Mouse (Mus musculus) lung, embryonic 14.5 days (tissue): ENCODE measurements at regions not wholly inside any gene's neighbourhood (a gene's known extent, or its start where the extent isn't known, plus 50 kb on each side); places are given as distances from the start of the nearest gene placed in this dataset.

Experiments
- ATAC-seq: fragments of 200-750 bp; cut with Nextera tagmentation; 2 replicates; pipeline ENCODE4 v1.8.0; 2017; ENCODE audit warnings: mild to moderate bottlenecking, moderate TSS enrichment, moderate library complexity; ENCODE audit not compliant: insufficient read depth
- DNase-seq: peaks from one replicate; pipeline ENCODE4 v3.0.0-alpha.2; 2015
- H3K27ac ChIP-seq: fragments of 300-500 bp; sonication (generic); 2 replicates; pipeline ENCODE4 v1.5.1; 2014; ENCODE audit warnings: low read depth, mild to moderate bottlenecking, moderate library complexity
- H3K27me3 ChIP-seq: fragments of 300-500 bp; sonication (generic); 2 replicates; pipeline ENCODE4 v1.6.1; 2014; ENCODE audit warnings: low read length, control low read depth; ENCODE audit not compliant: insufficient read depth
- H3K36me3 ChIP-seq: fragments of 300-500 bp; sonication (generic); 2 replicates; pipeline ENCODE4 v1.6.1; 2014; ENCODE audit warnings: control low read depth; ENCODE audit not compliant: insufficient read depth
- H3K4me1 ChIP-seq: fragments of 300-500 bp; sonication (generic); 2 replicates; pipeline ENCODE4 v1.6.1; 2014; ENCODE audit warnings: antibody characterized with exemption, control low read depth; ENCODE audit not compliant: insufficient read depth
- H3K4me2 ChIP-seq: fragments of 300-500 bp; sonication (generic); 2 replicates; pipeline ENCODE4 v1.6.1; 2014; ENCODE audit warnings: mild to moderate bottlenecking
- H3K4me3 ChIP-seq: fragments of 300-500 bp; sonication (generic); 2 replicates; pipeline ENCODE4 v1.5.1; 2014; ENCODE audit warnings: low read depth, low read length
- H3K9ac ChIP-seq: fragments of 300-500 bp; sonication (generic); 2 replicates; pipeline ENCODE4 v1.6.1; 2014
- H3K9me3 ChIP-seq: fragments of 300-500 bp; sonication (generic); 2 replicates; pipeline ENCODE4 v1.6.1; 2016; ENCODE audit warnings: low read depth, low read length, control low read depth
- CTCF ChIP-seq: IDR thresholded peaks from 2 replicates; pipeline ENCODE4 v1.5.1; 2016; ENCODE audit warnings: antibody characterized with exemption, low read depth
- WGBS: fragments of 180-500 bp; shearing (Covaris S2); extraction: QIAGEN DNeasy Blood & Tissue Kit; methylation state at CpG from one replicate; pipeline ENCODE4 v1.1.7; 2014; 5-methylcytosine and 5-hydroxymethylcytosine counted together

GRCm38 (mm10) chr8:48964929-48965328 lies 121.2 kb upstream of the Tenm3 start:
- DNase-seq (peak; percentile 15), ATAC-seq (no peak)
- Histone ChIP-seq H3K4me3 (no peak overlapping the region), H3K27ac (no peak overlapping the region), H3K9me3 (no peaks in the 10 kb centered on the region), H3K4me2 (no peak overlapping the region), H3K4me1 (no peaks in the 10 kb centered on the region), H3K36me3 (no peaks in the 10 kb centered on the region), H3K9ac (no peak overlapping the region), H3K27me3 (no peaks in the 10 kb centered on the region)
- 80% methylated on average over 1 of the region's 1 CpGs for WGBS
- TF ChIP-seq CTCF: peak; percentile 18; the same call in 1 of the 2 replicates

GRCm38 (mm10) chr8:48957614-48958013 lies 113.9 kb upstream of the Tenm3 start:
- DNase-seq: no peak
- no peak overlapping the region for H3K27ac ChIP-seq
- H3K36me3 ChIP-seq: no peaks in the 10 kb centered on the region
- TF ChIP-seq CTCF: no peak
- no peak for ATAC-seq
- no peak overlapping the region for H3K4me3 ChIP-seq
- H3K9me3 ChIP-seq: no peaks in the 10 kb centered on the region
- no peak overlapping the region for H3K9ac ChIP-seq
- H3K4me2 ChIP-seq: no peak overlapping the region
- no peaks in the 10 kb centered on the region for H3K4me1 ChIP-seq
- WGBS: 77% methylated on average over 5 of the region's 5 CpGs
- H3K27me3 ChIP-seq: no peaks in the 10 kb centered on the region

GRCm38 (mm10) chr8:48951412-48951811 lies 107.7 kb upstream of the Tenm3 start:
- no peak overlapping the region for H3K4me3 ChIP-seq
- ATAC-seq (no peak), DNase-seq (no peak)
- 86% methylated on average over 10 of the region's 10 CpGs for WGBS
- H3K4me1 ChIP-seq: no peaks in the 10 kb centered on the region
- no peak overlapping the region for H3K9ac ChIP-seq
- H3K27ac ChIP-seq: no peak overlapping the region
- no peaks in the 10 kb centered on the region for H3K9me3 ChIP-seq
- H3K27me3 ChIP-seq: no peaks in the 10 kb centered on the region
- H3K36me3 ChIP-seq: no peaks in the 10 kb centered on the region
- no peak for TF ChIP-seq CTCF
- H3K4me2 ChIP-seq: no peak overlapping the region

- H3K4me1 ChIP-seq: no peaks in the 10 kb centered on the region
- H3K36me3 ChIP-seq: no peaks in the 10 kb centered on the region
- DNase-seq (no peak), ATAC-seq (no peak)
- WGBS: 28% methylated on average over 1 of the region's 1 CpGs
- H3K9me3 ChIP-seq: no peaks in the 10 kb centered on the region
- H3K27ac ChIP-seq: no peak overlapping the region
- no peaks in the 10 kb centered on the region for H3K27me3 ChIP-seq
- TF ChIP-seq CTCF: no peak
- no peak overlapping the region for H3K4me3 ChIP-seq
- H3K4me2 ChIP-seq: no peak overlapping the region
- no peak overlapping the region for H3K9ac ChIP-seq
These were observed 100.4 kb upstream of the Tenm3 start for GRCm38 (mm10) chr8:48944177-48944576.

GRCm38 (mm10) chr8:48937144-48937543 lies 93.4 kb upstream of the Tenm3 start:
- ATAC-seq (no peak), DNase-seq (no peak)
- Histone ChIP-seq H3K9ac (no peak overlapping the region), H3K4me3 (no peak overlapping the region), H3K27me3 (no peaks in the 10 kb centered on the region), H3K36me3 (no peaks in the 10 kb centered on the region), H3K4me1 (no peaks in the 10 kb centered on the region), H3K9me3 (no peaks in the 10 kb centered on the region), H3K27ac (no peak overlapping the region), H3K4me2 (no peak overlapping the region)
- no peak for TF ChIP-seq CTCF
- WGBS: 91% methylated on average over 3 of the region's 3 CpGs

- Histone ChIP-seq H3K27me3 (no peaks in the 10 kb centered on the region), H3K4me1 (no peaks in the 10 kb centered on the region), H3K27ac (no peak overlapping the region), H3K4me2 (no peak overlapping the region), H3K4me3 (no peak overlapping the region), H3K9me3 (no peaks in the 10 kb centered on the region), H3K36me3 (no peaks in the 10 kb centered on the region), H3K9ac (no peak overlapping the region)
- ATAC-seq (no peak), DNase-seq (no peak)
- no peak for TF ChIP-seq CTCF
- WGBS: 74% methylated on average over 11 of the region's 11 CpGs
These were observed 83.4 kb upstream of the Tenm3 start for GRCm38 (mm10) chr8:48927135-48927534.

GRCm38 (mm10) chr8:48915275-48915674 lies 71.5 kb upstream of the Tenm3 start:
- TF ChIP-seq CTCF: peak; percentile 15; the same call in 1 of the 2 replicates
- peak; percentile 27 for DNase-seq
- 52% methylated on average over 3 of the region's 3 CpGs for WGBS
- no peak overlapping the region for H3K27ac ChIP-seq
- H3K27me3 ChIP-seq: no peaks in the 10 kb centered on the region
- H3K4me2 ChIP-seq: no peak overlapping the region
- H3K4me3 ChIP-seq: no peak overlapping the region
- H3K9ac ChIP-seq: no peak overlapping the region
- no peaks in the 10 kb centered on the region for H3K36me3 ChIP-seq
- H3K9me3 ChIP-seq: no peaks in the 10 kb centered on the region
- ATAC-seq: no peak
- H3K4me1 ChIP-seq: no peaks in the 10 kb centered on the region

- WGBS: 34% methylated on average over 4 of the region's 4 CpGs
These were observed 69.1 kb upstream of the Tenm3 start for GRCm38 (mm10) chr8:48912842-48913241.

More at GRCm38 (mm10) chr8:48912842-48913241, 69.1 kb upstream of the Tenm3 start:
- TF ChIP-seq CTCF: no peak
- H3K27ac ChIP-seq: no peak overlapping the region
- no peaks in the 10 kb centered on the region for H3K9me3 ChIP-seq
- ATAC-seq (peak; percentile 89), DNase-seq (peak; percentile 67)
- H3K36me3 ChIP-seq: no peaks in the 10 kb centered on the region
- no peak overlapping the region for H3K9ac ChIP-seq
- H3K4me1 ChIP-seq: no peaks in the 10 kb centered on the region
- no peaks in the 10 kb centered on the region for H3K27me3 ChIP-seq
- H3K4me2 ChIP-seq: no peak overlapping the region
- H3K4me3 ChIP-seq: no peak overlapping the region
